Mouse (Mus musculus) heart, postnatal 0 days (tissue): ENCODE data around the gene Ap1ar. TPM values are rescaled to one million over a fixed set of nuclear protein-coding genes. Genes with fewer than 3 reads are reported as not detected.

Experiments used
- ATAC-seq: fragments of 200-750 bp; cut with Nextera tagmentation; 2 replicates; pipeline ENCODE4 v1.8.0; 2017; ENCODE audit warnings: low read depth, moderate number of reproducible peaks, moderate library complexity; ENCODE audit not compliant: insufficient read depth
- DNase-seq: peaks from one replicate; pipeline ENCODE4 v3.0.0-alpha.2; 2016; ENCODE audit warnings: low spot score
- H3K27ac ChIP-seq: fragments of 300-500 bp; sonication (generic); 2 replicates; pipeline ENCODE4 v1.5.1; 2014; ENCODE audit warnings: low read depth, mild to moderate bottlenecking
- H3K27me3 ChIP-seq: fragments of 300-500 bp; sonication (generic); 2 replicates; pipeline ENCODE4 v1.6.1; 2014; ENCODE audit warnings: low read length, mixed read lengths; ENCODE audit not compliant: control insufficient read depth, insufficient read depth
- H3K36me3 ChIP-seq: fragments of 300-500 bp; sonication (generic); replicated peaks from 2 replicates; pipeline ENCODE4 v1.6.1; 2014; ENCODE audit warnings: low read length, mixed read lengths; ENCODE audit not compliant: control insufficient read depth, insufficient read depth
- H3K4me1 ChIP-seq: fragments of 300-500 bp; sonication (generic); 2 replicates; pipeline ENCODE4 v1.6.1; 2014; ENCODE audit warnings: antibody characterized with exemption; ENCODE audit not compliant: control insufficient read depth, insufficient read depth
- H3K4me2 ChIP-seq: fragments of 300-500 bp; sonication (generic); 2 replicates; pipeline ENCODE4 v1.6.1; 2014; ENCODE audit warnings: low read depth, mild to moderate bottlenecking, low read length, moderate library complexity
- H3K4me3 ChIP-seq: fragments of 300-500 bp; sonication (generic); 2 replicates; pipeline ENCODE4 v1.5.1; 2014; ENCODE audit warnings: low read depth, low read length
- H3K9ac ChIP-seq: fragments of 300-500 bp; sonication (generic); replicated peaks from 2 replicates; pipeline ENCODE4 v1.6.1; 2014; ENCODE audit warnings: low read depth, low read length, mixed read lengths
- H3K9me3 ChIP-seq: fragments of 300-500 bp; sonication (generic); replicated peaks from 2 replicates; pipeline ENCODE4 v1.6.1; 2016; ENCODE audit warnings: low read length; ENCODE audit not compliant: control insufficient read depth
- CTCF ChIP-seq: IDR thresholded peaks from 2 replicates; pipeline ENCODE4 v1.5.1; 2016; ENCODE audit warnings: antibody characterized with exemption, control low read depth, low read depth
- EP300 ChIP-seq: IDR thresholded peaks from 2 replicates; pipeline ENCODE4 v1.6.1; 2016; ENCODE audit warnings: antibody characterized with exemption, low read depth
- WGBS: fragments of 180-500 bp; shearing (Covaris S2); extraction: QIAGEN DNeasy Blood & Tissue Kit; methylation state at CpG from one replicate; pipeline ENCODE4 v1.1.7; 2014; 5-methylcytosine and 5-hydroxymethylcytosine counted together
- polyA plus RNA-seq: library from polyadenylated mRNA; unstranded; fragments of >200 nt; fragmentation: Nextera tagmentation; extraction: Ambion mirVana; gene quantifications from 2 replicates; pipeline ENCODE4 v1.2.1, GENCODE M21; 2015
- total RNA-seq: library from RNA; depleted of rRNA; stranded (reverse); fragments of >200 nt; gene quantifications from 2 replicates; pipeline ENCODE4 v1.2.3, GENCODE M21; 2014; ENCODE audit warnings: low replicate concordance

Ap1ar gene
- total and polyA plus RNA-seq, 2 experiments from 2014 or later = 16.4 to 18.2 TPM

- Histone ChIP-seq H3K27me3 (no peaks in the 10 kb centered on the region), H3K4me2 (no peak overlapping the region), H3K4me3 (no peak overlapping the region), H3K27ac (no peak overlapping the region), H3K9ac (no peak overlapping the region), H3K36me3 (peaks cover 28% of the 10 kb centered on the region), H3K4me1 (no peaks in the 10 kb centered on the region), H3K9me3 (no peaks in the 10 kb centered on the region)
- 92% methylated on average over 1 of the region's 1 CpGs for WGBS
- DNase-seq (no peak), ATAC-seq (no peak)
- TF ChIP-seq CTCF (no peak), EP300 (no peak)
Observed at GRCm38 (mm10) chr3:127820400-127820799, 16.9 kb downstream of the Ap1ar start.

GRCm38 (mm10) chr3:127818694-127819663 is 18.3 kb downstream of the Ap1ar start:
- no peak overlapping the region for H3K27ac ChIP-seq
- ATAC-seq = no peak
- 78% methylated on average over 11 of the region's 11 CpGs for WGBS

GRCm38 (mm10) chr3:127817120-127817683 is 20.1 kb downstream of the Ap1ar start:
- Histone ChIP-seq H3K9me3 (no peaks in the 10 kb centered on the region), H3K36me3 (peaks cover 33% of the 10 kb centered on the region), H3K9ac (no peak overlapping the region), H3K27ac (no peak overlapping the region), H3K4me1 (no peaks in the 10 kb centered on the region), H3K27me3 (no peaks in the 10 kb centered on the region), H3K4me2 (no peak overlapping the region), H3K4me3 (no peak overlapping the region)
- no peak for TF ChIP-seq CTCF
- TF ChIP-seq EP300 = no peak
- no peak for DNase-seq
- ATAC-seq = no peak
- 68% methylated on average over 7 of the region's 7 CpGs for WGBS

More at GRCm38 (mm10) chr3:127818694-127819663, 18.3 kb downstream of the Ap1ar start:
- Histone ChIP-seq H3K4me3 (no peak overlapping the region), H3K36me3 (peaks cover 28% of the 10 kb centered on the region), H3K27me3 (no peaks in the 10 kb centered on the region), H3K4me1 (no peaks in the 10 kb centered on the region), H3K9ac (no peak overlapping the region), H3K4me2 (no peak overlapping the region), H3K9me3 (no peaks in the 10 kb centered on the region)
- no peak for DNase-seq
- TF ChIP-seq CTCF = no peak
- TF ChIP-seq EP300 = no peak

GRCm38 (mm10) chr3:127809103-127809502 is 28.2 kb downstream of the Ap1ar start:
- H3K27ac ChIP-seq = no peak overlapping the region
- TF ChIP-seq CTCF (no peak), EP300 (no peak)
- no peak overlapping the region for H3K4me3 ChIP-seq
- H3K4me2 ChIP-seq = no peak overlapping the region
- no peak overlapping the region for H3K9ac ChIP-seq
- H3K4me1 ChIP-seq = no peaks in the 10 kb centered on the region
- no peaks in the 10 kb centered on the region for H3K27me3 ChIP-seq
- DNase-seq (no peak), ATAC-seq (no peak)
- no peaks in the 10 kb centered on the region for H3K9me3 ChIP-seq
- WGBS = 92% methylated on average over 7 of the region's 7 CpGs
- peaks cover 37% of the 10 kb centered on the region for H3K36me3 ChIP-seq

- no peak overlapping the region for H3K27ac ChIP-seq
- H3K9ac ChIP-seq = no peak overlapping the region
- no peak overlapping the region for H3K4me2 ChIP-seq
- TF ChIP-seq EP300 (no peak), CTCF (no peak)
- no peaks in the 10 kb centered on the region for H3K4me1 ChIP-seq
- H3K36me3 ChIP-seq = peaks cover 31% of the 10 kb centered on the region
- H3K4me3 ChIP-seq = no peak overlapping the region
- H3K27me3 ChIP-seq = no peaks in the 10 kb centered on the region
- 80% methylated on average over 5 of the region's 5 CpGs for WGBS
- ATAC-seq (no peak), DNase-seq (no peak)
- no peaks in the 10 kb centered on the region for H3K9me3 ChIP-seq
Observed at GRCm38 (mm10) chr3:127807846-127808245, 29.5 kb downstream of the Ap1ar start.
